Mouse (Mus musculus) T-cell, adult 2 months (primary cell): ENCODE measurements around the gene Ndufc1.
"Not testable (repeated sequence)": the region's sequence is repeated elsewhere in the genome, so short reads cannot be mapped to it uniquely, and the experiment has no call there.

Experiments used
- DNase-seq: peaks from one replicate; pipeline ENCODE4 v3.0.0; 2022; ENCODE audit warnings: low spot score

Ndufc1 gene

DNA sequence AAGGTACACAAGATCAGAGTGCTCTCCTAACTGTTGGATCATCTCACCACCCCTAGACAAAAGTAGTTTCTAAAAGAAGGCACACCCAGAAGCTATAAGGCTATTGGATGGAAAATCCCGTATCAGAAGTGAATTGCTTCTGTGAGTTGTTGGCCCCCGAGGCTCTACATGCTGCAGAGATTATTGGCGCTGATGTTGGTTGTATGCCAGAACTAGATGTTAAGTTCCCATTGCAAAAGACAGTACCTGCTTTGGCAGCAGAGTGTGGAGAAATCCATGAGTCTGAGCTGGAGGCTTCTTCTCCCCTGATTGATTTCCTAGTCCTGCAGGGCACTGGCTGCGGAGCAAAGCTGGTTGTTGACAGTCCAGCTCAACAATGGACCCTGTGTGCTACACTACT, 40.8 kb downstream of the Ndufc1 start:
- no peak for DNase-seq

DNA sequence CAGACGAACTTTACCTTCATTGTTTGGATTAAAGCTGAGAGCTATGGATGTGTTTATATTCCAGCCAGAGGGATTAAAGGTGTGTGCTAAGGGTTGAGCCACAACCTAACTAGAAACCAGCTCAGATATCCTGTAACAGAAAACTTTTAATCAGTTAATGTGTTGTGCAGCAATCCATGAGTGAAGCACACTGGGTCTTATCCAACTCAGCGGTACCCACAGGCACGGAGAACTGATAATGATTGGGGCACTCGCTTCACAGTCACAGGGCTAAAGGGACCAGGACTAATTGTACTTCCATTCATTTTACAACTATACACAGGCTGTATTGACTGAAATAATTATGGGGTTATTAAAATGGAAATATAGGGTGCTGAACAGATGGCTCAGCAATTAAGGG, 41.9 kb downstream of the Ndufc1 start:
- no peak for DNase-seq

DNA sequence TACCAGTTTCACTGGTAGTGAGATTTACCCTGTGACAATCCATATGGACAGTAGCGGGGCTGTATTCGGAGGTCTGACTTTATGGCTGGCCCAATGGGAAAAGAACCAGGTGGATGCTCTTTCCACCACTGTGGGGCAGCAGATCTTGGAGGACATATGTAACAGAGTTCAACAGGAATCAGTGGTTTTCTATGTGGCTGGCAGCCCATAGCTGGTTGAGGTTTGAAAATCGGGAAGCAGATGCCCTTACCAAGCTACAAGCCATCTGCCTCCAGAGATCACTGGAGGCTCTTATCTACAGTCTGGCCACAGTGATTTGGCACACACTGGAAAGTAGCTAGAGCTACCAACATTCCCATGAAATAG, 43.3 kb downstream of the Ndufc1 start:
- DNase-seq = no peak

DNA sequence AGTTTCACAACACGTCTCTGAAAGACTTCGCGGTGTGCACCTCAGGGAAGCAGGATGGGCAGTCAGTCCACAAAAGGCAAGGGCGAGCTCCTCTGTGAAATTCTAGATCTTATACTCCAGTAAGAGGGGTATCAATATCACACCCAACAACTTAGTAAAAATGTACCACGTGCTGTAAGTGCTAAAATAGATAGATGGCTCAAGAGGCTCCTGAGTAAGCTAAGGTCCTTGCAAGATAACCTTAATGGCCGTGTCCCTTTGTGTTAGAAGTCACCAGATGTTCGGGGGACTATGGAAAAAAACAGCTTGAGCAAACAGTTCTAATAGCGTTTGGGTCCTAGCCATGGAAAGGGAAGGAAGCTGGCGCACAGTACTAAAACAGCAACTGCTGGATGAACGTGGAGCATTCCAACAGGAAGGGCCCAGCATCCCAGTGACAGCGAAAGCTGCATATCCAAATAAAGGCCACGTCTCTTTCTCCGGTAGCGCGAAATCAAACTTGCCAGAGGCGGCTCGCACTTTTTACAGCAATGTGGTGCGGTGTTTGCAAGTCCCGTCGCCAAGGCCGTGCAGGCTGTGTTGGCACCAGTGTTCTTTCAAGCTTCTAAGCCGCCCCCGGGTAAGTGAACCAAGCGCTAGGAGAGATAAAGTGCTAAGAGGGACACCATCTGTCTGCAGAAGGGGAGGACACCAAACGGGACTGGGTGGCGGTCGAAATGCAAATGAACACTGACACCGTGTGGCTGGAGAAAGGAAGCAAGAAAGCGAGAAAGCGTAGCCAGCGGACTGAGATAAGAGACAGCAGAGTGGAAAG, 43.9 kb downstream of the Ndufc1 start:
- peak; percentile 79 for DNase-seq

DNA sequence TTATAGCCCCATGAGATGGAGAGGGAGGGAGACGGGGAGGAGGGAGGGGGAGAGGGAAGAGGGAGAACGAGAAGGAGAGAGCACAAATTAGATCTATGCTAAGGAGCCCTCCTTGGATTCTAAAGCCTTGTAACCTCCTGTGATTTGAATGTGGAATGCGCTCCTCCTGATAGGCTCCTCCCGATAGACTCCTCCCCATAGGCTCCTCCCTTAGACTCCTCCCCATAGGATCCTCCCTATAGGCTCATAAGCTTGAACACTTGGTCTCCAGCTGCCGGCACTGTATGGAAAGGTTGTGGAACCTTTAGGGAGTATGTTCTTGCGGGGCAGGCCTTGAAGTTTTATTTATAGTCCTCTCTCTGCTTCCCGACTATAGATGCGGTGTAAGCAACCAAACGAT, 47.7 kb downstream of the Ndufc1 start:
- no peak for DNase-seq

DNA sequence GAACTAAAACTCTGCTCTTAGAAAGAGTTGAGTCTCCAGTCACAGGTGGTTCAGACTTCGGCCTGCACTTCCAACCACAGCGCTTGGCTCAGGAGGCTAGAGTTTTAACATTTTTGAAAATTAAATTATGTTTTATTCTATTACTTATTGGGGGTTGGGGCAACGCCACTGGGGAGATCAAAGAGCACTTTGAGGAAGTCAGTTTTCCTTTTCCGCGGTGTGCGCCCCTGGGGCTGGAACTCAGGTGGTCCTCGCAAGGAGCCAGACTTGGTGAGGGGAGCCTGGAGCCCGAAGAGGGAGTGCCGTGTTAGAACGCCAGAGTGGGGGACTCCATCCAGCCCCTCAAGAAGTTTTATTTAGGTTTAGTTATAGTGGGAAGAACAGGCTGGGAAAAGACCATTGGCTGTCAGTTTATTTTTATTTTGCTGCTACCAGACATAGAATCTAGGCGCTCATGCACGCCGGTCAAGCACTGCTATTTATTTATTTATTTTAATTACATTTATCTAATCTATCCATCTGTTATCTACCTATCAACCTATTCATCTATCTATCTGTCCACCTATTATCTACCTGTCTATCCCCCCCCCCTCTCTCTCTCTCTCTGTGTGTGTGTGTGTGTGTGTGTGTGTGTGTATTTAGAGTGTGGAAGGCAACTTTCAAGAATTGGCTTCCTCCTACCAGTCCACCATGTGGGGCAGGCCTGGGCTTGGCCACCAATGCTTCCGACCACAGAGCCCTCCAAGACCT, 49.1 kb downstream of the Ndufc1 start:
- no peak for DNase-seq

DNA sequence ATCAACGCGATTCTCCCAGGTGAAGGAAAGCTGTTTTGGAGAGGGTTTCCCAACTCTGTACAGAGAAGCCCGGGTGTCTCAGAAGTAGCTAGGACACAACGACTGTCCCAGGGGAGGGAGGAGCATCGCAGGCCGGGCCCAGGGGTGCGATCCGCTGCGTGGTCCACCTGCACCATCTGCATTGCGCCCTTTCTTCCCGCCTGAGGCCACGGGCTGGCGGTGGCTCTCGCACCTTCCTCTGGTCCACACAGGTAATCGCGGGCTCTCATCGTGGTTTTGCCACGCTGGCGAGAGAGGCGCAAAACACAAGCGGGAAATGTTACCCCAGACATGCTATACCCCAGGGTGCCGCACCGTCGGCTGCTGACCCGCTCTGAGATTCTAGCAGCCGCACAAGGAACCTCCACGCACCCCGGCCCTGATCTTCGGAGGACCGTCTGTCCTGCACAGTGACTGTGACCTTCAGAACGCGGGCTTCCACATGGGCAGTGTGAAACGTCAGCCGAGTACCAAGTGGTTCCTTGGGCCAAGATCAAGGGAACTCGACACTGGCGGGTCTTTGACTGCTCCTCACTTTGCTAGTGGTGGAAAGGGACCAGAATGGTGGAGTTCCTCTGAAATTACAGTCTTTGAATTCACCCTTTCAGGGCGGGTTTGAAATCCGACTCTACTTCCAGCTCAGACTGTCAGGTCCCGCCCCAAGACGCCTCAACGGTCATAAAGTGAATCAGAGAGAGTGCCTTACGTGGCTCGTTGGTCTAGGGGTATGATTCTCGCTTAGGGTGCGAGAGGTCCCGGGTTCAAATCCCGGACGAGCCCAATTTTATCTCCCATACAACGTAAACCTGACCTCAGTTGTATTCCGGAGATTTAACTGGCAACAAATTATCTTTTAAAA, 49.9 kb downstream of the Ndufc1 start:
- DNase-seq = peak; percentile 86

DNA sequence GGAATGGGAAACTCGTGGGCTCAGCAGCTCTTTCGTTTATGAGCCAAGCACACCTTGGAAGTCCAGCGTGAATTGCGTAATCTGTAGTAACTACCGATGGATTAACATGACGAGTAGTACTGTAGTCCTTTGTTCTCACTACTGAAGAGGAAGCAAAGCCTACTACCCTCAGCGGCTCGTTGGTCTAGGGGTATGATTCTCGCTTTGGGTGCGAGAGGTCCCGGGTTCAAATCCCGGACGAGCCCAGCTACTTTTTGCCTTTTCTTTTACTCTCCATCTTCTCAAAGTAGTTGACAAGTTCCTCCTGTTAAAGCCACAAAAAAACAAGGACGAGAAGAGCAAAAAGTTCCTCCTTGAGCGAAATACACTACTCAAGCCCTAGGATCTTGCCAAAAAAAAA, 50.6 kb downstream of the Ndufc1 start:
- peak; percentile 78 for DNase-seq

DNA sequence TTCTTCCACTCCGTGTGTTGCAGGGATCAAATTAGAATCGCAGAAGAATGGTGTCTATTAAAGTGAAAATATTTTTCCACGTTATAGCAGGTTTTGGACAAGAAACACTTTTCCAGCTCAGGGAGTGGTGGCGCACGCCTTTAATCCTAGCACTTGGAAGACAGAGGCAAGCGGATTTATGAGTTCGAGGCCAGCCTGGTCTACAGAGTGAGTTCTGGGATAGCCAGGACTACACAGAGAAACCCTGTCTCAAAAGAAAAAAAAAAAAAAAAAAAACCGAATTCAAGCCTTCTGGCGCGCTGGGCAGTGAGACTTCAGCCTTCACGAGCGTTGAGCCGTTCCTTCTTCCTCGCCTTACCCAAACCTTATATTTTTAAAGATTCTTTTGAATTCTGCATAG, 51.2 kb downstream of the Ndufc1 start:
- no peak for DNase-seq

DNA sequence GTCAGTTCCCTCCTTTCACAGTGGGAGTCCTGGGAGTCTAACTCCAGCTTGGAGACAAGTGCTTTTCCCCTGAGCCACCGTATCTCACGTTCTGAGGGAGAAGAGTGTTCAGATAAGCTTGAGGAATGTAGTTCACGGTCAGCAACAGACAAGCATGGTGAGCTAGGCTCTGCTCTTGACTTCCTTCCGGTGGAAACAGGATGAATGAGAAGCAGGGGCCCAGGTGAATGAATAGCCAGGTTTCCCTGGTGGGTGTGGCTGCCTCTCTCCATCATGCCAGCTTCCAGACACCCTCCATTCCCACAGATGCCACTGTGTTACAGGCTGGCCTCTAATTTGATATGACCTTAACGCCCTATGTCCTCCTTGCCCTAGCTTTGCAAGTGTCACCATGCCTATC, 51.7 kb downstream of the Ndufc1 start:
- no peak for DNase-seq

DNA sequence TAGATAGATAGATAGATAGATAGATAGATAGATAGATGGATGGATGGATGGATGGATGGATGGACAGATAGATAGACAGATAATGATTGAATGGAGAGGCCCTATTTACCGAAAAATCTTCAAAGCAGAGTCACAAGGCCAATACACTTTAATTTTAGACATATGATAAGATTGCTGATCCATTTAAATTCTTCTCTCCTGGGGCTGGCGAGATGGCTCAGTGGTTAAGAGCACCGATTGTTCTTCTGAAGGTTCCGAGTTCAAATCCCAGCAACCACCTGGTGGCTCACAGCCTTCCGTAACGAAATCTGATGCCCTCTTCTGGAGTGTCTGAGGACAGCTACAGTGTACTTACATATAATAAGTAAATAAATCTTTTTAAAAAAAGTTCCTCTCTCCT, 53.8 kb downstream of the Ndufc1 start:
- not testable (repeated sequence) for DNase-seq
